Mouse (Mus musculus) forebrain, embryonic 11.5 days (tissue): Measurements from ENCODE around the gene Plp2. TPM values are rescaled to one million over a fixed set of nuclear protein-coding genes. Genes with fewer than 3 reads are reported as not detected.

Source experiments
- ATAC-seq: fragments of 200-750 bp; cut with Nextera tagmentation; replicated peaks from 2 replicates; pipeline ENCODE4 v1.8.0; 2017; ENCODE audit warnings: moderate TSS enrichment; ENCODE audit not compliant: low FRiP score
- DNase-seq: peaks from one replicate; pipeline ENCODE4 v3.0.0-alpha.2; 2017; ENCODE audit warnings: low spot score
- H3K27ac ChIP-seq: fragments of 300-500 bp; sonication (generic); 2 replicates; pipeline ENCODE4 v1.5.1; 2014; ENCODE audit warnings: low read depth, low read length
- H3K27me3 ChIP-seq: fragments of 300-500 bp; sonication (generic); 2 replicates; pipeline ENCODE4 v1.6.1; 2014; ENCODE audit warnings: mild to moderate bottlenecking, low read length, mixed read lengths; ENCODE audit not compliant: control insufficient read depth, insufficient read depth
- H3K36me3 ChIP-seq: fragments of 300-500 bp; sonication (generic); 2 replicates; pipeline ENCODE4 v1.6.1; 2014; ENCODE audit warnings: mild to moderate bottlenecking, low read length, moderate library complexity, mixed read lengths; ENCODE audit not compliant: control insufficient read depth, insufficient read depth
- H3K4me1 ChIP-seq: fragments of 300-500 bp; sonication (generic); replicated peaks from 2 replicates; pipeline ENCODE4 v1.6.1; 2014; ENCODE audit warnings: low read length, mixed read lengths; ENCODE audit not compliant: control insufficient read depth, insufficient read depth
- H3K4me2 ChIP-seq: fragments of 300-500 bp; sonication (generic); 2 replicates; pipeline ENCODE4 v1.6.1; 2014; ENCODE audit warnings: low read depth, mild to moderate bottlenecking, low read length, moderate library complexity, mixed read lengths; ENCODE audit not compliant: severe bottlenecking
- H3K4me3 ChIP-seq: fragments of 300-500 bp; sonication (generic); 2 replicates; pipeline ENCODE4 v1.5.1; 2014; ENCODE audit warnings: low read depth, low read length
- H3K9ac ChIP-seq: fragments of 300-500 bp; sonication (generic); 2 replicates; pipeline ENCODE4 v1.6.1; 2014; ENCODE audit warnings: low read length
- H3K9me3 ChIP-seq: fragments of 300-500 bp; sonication (generic); 2 replicates; pipeline ENCODE4 v1.6.1; 2016; ENCODE audit warnings: low read length, mixed read lengths; ENCODE audit not compliant: control insufficient read depth
- WGBS: fragments of 180-500 bp; shearing (Covaris S2); extraction: QIAGEN DNeasy Blood & Tissue Kit; methylation state at CpG from one replicate; pipeline ENCODE4 v1.1.7; 2014; 5-methylcytosine and 5-hydroxymethylcytosine counted together
- polyA plus RNA-seq: library from polyadenylated mRNA; unstranded; fragments of >200 nt; fragmentation: Nextera tagmentation; extraction: Ambion mirVana; gene quantifications from 2 replicates; pipeline ENCODE4 v1.2.1, GENCODE M21; 2014

Plp2 gene
- polyA plus RNA-seq, 1 experiment from 2014 or later, result 54.0 TPM

DNA sequence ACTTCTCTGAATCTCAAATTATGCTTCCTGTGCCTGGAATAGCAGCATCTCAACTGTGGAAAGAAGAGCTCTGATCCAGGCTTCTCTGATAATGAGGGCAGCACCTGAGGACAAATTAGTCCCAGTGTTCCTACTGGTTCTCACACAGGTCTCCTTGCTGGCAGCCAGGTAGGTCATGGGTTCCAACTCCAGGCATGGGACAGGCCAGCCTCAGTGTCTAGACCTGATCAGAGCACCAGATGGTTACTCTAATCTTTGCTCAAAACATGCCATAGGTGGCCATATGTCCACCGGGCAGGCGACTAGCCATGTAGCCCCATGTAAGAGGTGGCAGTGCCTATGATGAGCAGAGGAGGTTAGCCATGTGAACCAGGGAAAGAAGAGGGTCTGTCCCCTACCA lies 17.1 kb upstream of the Plp2 start:
- no peaks in the 10 kb centered on the region for H3K4me1 ChIP-seq
- WGBS, result 93% methylated on average over 2 of the region's 2 CpGs
- ATAC-seq, result no peak

DNA sequence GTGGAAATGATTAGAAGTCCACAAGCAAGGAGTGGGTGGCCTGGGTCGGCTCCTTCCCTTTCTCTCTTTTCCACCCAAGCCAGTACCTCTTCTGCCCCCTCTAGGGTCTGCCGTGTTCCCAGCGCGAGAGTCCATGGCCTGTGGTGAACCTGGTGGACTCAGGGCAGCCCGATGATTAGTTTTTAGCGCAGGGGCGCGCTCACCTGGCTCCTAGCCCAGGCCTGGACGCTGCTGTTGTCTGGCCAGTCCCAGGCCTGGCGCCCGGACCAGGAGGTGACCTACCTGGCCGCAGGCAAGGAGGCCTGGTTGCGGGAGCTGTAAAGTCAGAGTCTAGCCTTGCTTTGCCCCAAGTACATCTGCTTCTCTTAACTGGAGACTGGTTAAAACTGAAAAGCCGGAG lies 9.7 kb upstream of the Plp2 start, which contains the start of gene Magix:
TSS of gene Magix (minus strand) at position 388 of the 400 bp plus-strand sequence.
- WGBS, result 64% methylated on average over 14 of the region's 14 CpGs
- ATAC-seq (no peak), DNase-seq (no peak)
- H3K27me3 ChIP-seq, result no peaks in the 10 kb centered on the region
- H3K36me3 ChIP-seq, result no peaks in the 10 kb centered on the region
- peak within 1 kb of the TSS; percentile 48; the same call in 1 of the 2 replicates for H3K4me2 ChIP-seq
- no peaks in the 10 kb centered on the region for H3K9me3 ChIP-seq
- no peaks in the 10 kb centered on the region for H3K4me1 ChIP-seq
- peak within 1 kb of the TSS; percentile 27; the same call in 1 of the 2 replicates for H3K9ac ChIP-seq
- no peak within 1 kb of the TSS for H3K4me3 ChIP-seq
- H3K27ac ChIP-seq, result no peak within 1 kb of the TSS

More for the DNA sequence above, 17.1 kb upstream of the Plp2 start:
- DNase-seq, result no peak
- H3K4me3 ChIP-seq, result no peak overlapping the region
- no peak overlapping the region for H3K27ac ChIP-seq
- H3K36me3 ChIP-seq, result no peaks in the 10 kb centered on the region
- H3K27me3 ChIP-seq, result no peaks in the 10 kb centered on the region
- H3K9me3 ChIP-seq, result no peaks in the 10 kb centered on the region
- no peak overlapping the region for H3K4me2 ChIP-seq
- no peak overlapping the region for H3K9ac ChIP-seq

DNA sequence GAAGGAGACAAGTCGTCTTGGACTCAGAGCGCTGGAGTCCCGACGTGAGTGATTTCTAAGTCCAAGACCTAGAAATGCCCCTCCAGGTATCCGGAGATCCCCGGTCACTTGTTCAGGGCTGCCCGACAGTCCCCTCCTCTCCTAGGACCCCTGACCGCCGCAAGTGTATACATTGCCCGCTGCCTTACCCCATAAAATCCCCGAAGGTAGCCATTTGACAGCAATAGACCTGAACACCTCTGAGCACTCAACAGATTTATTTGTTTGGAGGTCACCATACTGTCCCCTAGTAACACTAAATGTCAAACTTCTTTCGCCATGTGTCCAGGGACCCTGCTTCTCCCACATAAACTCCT lies 8.8 kb upstream of the Plp2 start:
- no peaks in the 10 kb centered on the region for H3K27me3 ChIP-seq
- no peak; the same call in 1 of the 2 replicates for ATAC-seq
- H3K36me3 ChIP-seq, result no peaks in the 10 kb centered on the region
- H3K4me2 ChIP-seq, result peak overlapping the region; percentile 48; the same call in 1 of the 2 replicates
- no peaks in the 10 kb centered on the region for H3K4me1 ChIP-seq
- H3K9me3 ChIP-seq, result no peaks in the 10 kb centered on the region
- peak overlapping the region; percentile 27; the same call in 1 of the 2 replicates for H3K9ac ChIP-seq
- no peak overlapping the region for H3K27ac ChIP-seq
- no peak overlapping the region for H3K4me3 ChIP-seq
- 24% methylated on average over 12 of the region's 12 CpGs for WGBS
- no peak for DNase-seq

DNA sequence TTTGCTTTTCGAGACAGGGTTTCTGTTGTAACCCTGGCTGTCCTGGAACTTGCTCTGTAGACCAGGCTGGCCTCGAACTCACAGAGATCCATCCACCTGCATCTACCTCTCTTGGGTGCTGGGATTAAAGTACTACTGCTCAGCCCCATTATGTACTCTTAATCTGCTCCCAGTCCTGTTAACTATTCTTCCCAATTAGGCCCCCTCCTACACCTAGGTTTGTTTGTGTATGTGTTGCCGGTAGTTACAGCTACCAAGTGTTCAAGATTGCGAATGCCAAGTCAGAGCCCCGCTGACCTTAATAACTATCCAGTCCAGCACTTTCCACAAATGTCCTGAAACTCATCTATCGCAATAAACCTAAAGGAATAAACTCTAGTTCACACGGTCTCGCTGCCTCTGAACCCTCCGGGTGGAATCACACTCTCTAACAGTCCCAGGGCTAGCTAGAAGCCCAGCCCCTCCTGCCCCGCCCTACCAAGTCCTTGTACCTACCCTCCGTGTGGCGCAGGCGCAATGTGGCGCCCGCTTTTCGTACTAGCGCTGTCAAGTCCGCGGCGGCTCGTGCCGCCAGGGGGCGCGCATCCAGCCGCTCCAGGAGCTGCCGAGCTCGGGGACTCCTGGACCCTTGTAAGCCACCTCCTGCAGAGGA lies 8.3 kb upstream of the Plp2 start:
- H3K9ac ChIP-seq, result peak overlapping the region; percentile 27; the same call in 1 of the 2 replicates
- peak; percentile 98 for ATAC-seq

DNA sequence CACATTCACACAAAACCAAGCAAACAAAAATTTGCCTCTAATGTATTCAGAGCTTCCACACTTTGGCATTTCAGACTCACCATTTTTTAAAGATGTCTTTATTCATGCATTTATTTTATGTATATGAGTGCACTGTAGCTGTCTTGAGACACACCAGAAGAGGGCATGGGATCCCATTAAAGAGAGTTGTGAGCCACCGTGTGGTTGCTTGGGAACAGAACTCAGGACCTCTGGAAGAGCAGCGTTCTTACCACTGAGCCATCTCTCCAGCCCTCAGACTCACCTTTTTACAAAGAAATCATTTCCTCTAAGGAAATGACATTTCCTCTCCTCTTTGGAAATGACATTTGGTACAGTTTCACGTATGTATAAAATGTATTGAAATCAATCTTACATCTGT lies 7.8 kb upstream of the Plp2 start:
- no peak overlapping the region for H3K27ac ChIP-seq
- H3K9ac ChIP-seq, result no peak overlapping the region
- 38% methylated on average over 3 of the region's 3 CpGs for WGBS
- H3K9me3 ChIP-seq, result no peaks in the 10 kb centered on the region
- no peak overlapping the region for H3K4me2 ChIP-seq
- no peaks in the 10 kb centered on the region for H3K27me3 ChIP-seq
- H3K4me1 ChIP-seq, result no peaks in the 10 kb centered on the region
- H3K36me3 ChIP-seq, result no peaks in the 10 kb centered on the region
- H3K4me3 ChIP-seq, result no peak overlapping the region
- ATAC-seq, result no peak
- no peak for DNase-seq

More for the DNA sequence above, 8.3 kb upstream of the Plp2 start:
- Histone ChIP-seq H3K9me3 (no peaks in the 10 kb centered on the region), H3K4me2 (peak overlapping the region; percentile 48; the same call in 1 of the 2 replicates), H3K27ac (no peak overlapping the region), H3K36me3 (no peaks in the 10 kb centered on the region), H3K4me3 (no peak overlapping the region), H3K27me3 (no peaks in the 10 kb centered on the region), H3K4me1 (no peaks in the 10 kb centered on the region)
- DNase-seq, result peak; percentile 93
- 29% methylated on average over 27 of the region's 27 CpGs for WGBS

DNA sequence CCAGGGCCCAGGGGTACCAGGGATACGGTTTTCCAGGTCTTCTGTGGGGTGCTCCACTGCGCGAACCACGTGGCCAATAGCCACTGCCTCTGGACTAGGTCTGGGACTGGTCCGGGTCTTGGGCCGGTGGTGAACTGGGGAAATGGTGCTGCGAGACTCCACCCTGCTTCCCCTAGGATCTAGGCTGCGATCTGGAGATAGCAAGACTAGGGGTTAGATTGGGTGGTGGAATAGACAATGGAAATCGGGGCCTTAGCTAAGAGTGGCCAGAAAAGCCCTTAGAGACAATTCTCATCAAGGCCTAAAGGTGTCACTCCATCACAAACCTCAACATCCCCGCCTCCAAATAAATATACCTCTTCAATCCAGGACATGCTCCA lies 3.8 kb upstream of the Plp2 start:
- no peaks in the 10 kb centered on the region for H3K4me1 ChIP-seq
- no peaks in the 10 kb centered on the region for H3K27me3 ChIP-seq
- H3K27ac ChIP-seq, result no peak overlapping the region
- H3K36me3 ChIP-seq, result no peaks in the 10 kb centered on the region
- no peak for DNase-seq
- H3K9me3 ChIP-seq, result no peaks in the 10 kb centered on the region
- no peak overlapping the region for H3K9ac ChIP-seq
- peak overlapping the region; percentile 33; the same call in 1 of the 2 replicates for H3K4me2 ChIP-seq
- no peak for ATAC-seq
- WGBS, result 39% methylated on average over 10 of the region's 10 CpGs
- no peak overlapping the region; the same call in 1 of the 2 replicates for H3K4me3 ChIP-seq

DNA sequence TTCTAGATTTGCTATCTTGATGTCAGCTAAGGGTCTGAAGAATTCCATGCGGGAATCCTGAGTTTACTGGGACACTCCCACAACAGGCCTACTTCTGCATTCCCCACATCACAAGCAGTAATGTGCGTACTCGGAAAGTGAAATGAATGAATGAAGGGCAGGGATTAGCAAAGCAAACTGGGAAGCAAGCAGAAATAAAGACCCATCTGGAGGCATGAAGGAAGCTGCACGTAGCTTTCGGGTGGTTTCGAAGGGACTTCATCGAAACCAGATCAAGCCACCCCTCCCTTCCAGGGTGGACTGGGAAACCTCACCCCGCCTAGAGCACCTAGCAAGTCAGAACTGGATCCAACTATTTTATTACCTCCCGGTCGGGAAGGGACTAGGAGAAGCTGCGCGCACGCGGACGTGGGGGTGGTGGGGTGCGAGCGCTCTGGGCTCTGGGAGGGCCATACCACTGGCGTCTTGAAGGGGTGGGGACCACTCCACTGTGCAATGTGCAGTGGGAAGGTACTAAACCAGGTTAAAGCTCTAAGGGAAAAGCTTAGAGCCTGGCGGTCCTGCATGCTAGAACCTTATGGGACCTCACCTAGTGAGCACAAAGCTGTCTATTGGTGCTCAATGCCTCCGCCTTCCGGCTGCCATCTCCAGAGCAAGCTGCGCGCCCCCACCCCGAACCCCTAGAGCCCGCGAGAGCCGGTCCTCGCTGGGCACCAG lies 3.3 kb upstream of the Plp2 start:
- Histone ChIP-seq H3K36me3 (no peaks in the 10 kb centered on the region), H3K27ac (no peak overlapping the region), H3K9me3 (no peaks in the 10 kb centered on the region), H3K27me3 (no peaks in the 10 kb centered on the region), H3K4me2 (peak overlapping the region; percentile 33; the same call in 1 of the 2 replicates), H3K4me3 (no peak overlapping the region; the same call in 1 of the 2 replicates), H3K9ac (no peak overlapping the region), H3K4me1 (no peaks in the 10 kb centered on the region)
- 30% methylated on average over 28 of the region's 28 CpGs for WGBS
- ATAC-seq (no peak), DNase-seq (no peak)

DNA sequence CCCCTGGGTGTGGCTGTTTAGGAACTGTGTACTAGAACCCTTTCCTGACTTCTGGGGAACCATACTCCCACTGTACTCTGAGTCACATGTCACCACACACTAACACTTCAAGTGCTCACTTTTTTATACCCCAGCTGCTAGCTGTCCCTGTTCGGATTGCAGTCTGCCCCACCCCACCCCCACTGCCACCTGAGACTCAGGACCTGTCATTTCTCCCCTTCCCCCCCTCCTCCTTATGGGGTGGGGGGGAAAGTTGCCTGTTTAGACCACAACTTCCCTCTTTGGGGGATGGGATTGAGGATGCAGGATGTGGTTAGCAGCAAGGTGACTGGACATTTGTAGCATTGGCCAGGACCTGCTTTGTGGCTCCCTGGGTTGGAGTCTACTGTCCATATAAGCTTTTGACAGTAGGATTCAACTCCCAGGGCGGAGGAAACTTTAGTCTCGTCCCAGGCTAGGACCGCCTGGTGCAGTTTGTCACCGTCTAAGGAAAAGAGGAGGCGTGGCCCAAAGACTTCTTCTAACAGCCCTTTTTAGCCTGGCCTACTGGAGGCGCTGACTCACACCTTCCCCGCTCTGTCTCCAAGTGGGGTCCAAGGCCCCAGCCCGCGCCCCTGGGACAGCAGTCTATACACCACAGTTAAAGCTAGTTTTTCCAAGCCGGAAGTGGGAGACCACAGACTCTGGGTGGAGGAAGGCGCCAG lies 2.5 kb upstream of the Plp2 start:
- H3K4me3 ChIP-seq, result no peak overlapping the region
- ATAC-seq (no peak), DNase-seq (no peak)
- no peaks in the 10 kb centered on the region for H3K9me3 ChIP-seq
- no peaks in the 10 kb centered on the region for H3K27me3 ChIP-seq
- 33% methylated on average over 12 of the region's 12 CpGs for WGBS
- no peak overlapping the region for H3K9ac ChIP-seq
- no peaks in the 10 kb centered on the region for H3K36me3 ChIP-seq
- no peak overlapping the region for H3K27ac ChIP-seq
- H3K4me1 ChIP-seq, result no peaks in the 10 kb centered on the region
- H3K4me2 ChIP-seq, result no peak overlapping the region
